Mouse (Mus musculus): ENCODE results near the gene Pak1ip1.

DNA sequence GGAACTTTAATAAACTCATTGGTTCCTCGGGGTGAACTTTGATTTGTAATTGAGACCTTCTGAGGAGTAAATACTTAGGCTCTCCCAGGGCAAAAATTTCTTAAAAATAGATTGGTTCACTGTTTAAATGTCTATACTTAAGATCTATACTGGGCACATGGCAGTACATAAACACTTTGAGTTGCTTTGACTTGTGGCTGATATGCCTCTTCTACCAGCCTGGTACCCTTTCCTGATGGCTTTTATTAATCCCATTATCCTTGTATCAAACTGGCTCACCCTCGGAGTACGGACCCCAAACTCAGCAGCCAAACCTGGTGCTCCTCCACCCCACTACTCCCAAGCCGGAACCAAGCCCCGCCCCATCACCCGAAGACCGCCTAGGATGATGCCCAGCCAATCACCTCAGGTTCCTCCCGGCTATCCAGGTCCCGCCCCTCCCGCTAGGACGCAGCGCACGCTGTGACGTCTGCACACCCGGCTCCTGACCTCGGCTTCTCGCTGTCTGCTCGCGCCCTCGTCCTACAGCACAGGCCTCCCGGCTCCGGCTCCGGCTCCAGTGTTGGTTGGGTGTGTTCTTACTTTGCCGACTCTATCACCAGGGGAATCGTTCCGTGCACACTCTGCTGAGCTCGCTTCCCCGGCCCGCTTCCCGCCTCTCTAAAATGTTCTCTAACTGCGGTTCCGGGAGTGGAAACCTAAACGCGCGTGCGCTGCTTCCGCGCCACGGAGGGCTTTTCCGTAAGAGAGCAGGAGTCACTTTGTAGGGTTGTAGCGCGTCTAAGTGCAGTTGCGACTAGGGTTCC is 15.2 kb downstream of the Pak1ip1 start, which contains the start of gene Tmem14c:
- no peak for TF ChIP-seq CTCF (IDR thresholded peaks at IDR 0.05; ENCODE audit: low read depth)
- TF ChIP-seq EP300 (IDR thresholded peaks at IDR 0.05; ENCODE audit: low read depth) = peak; percentile 50; the same call in 1 of the 2 replicates
